Mouse (Mus musculus) embryonic stem cell, embryonic (primary cell): ENCODE measurements around the gene Ppp1r3f.

Experiments used
- CTCF ChIA-PET, 4 experiments: fragments of 300-600 bp in 2 of 4; fragments of 350-600 bp in 2 of 4; sonication (Branson Sonifier 250); formaldehyde crosslinking; loops; one replicate each; lab custom pipeline; 2022; ENCODE audit warnings: inconsistent platforms in 2 of 4; lab: Charles Lee
- POLR2A ChIA-PET, 4 experiments: fragments of 300-600 bp in 2 of 4; fragments of 350-600 bp in 2 of 4; sonication (Branson Sonifier 250); formaldehyde crosslinking; loops; one replicate each; lab custom pipeline; 2022; ENCODE audit warnings: antibody characterized with exemption in 4 of 4, inconsistent platforms in 1 of 4; lab: Charles Lee

The Ppp1r3f gene

GRCm38 (mm10) chrX:7571565-7572136 lies 2.4 kb downstream of the Ppp1r3f start:
- POLR2A ChIA-PET, result interaction anchor here in 2 of 4 experiments (0.6 to 2.3 kb wide), 3 partner anchors 9 to 165 kb away, joined by 3 to 9 read pairs (median 3); no protein-coding TSS in a partner anchor
- CTCF ChIA-PET, result no interaction called here

- ChIA-PET POLR2A (interaction anchor here in 1 of 4 experiments (0.5 to 1.1 kb wide), 2 partner anchors 104 to 192 kb away, joined by 3 read pairs; partner anchors contain the start of gene Tfe3), CTCF (no interaction called here)
Measured at GRCm38 (mm10) chrX:7570481-7571175, 3.5 kb downstream of the Ppp1r3f start.

DNA sequence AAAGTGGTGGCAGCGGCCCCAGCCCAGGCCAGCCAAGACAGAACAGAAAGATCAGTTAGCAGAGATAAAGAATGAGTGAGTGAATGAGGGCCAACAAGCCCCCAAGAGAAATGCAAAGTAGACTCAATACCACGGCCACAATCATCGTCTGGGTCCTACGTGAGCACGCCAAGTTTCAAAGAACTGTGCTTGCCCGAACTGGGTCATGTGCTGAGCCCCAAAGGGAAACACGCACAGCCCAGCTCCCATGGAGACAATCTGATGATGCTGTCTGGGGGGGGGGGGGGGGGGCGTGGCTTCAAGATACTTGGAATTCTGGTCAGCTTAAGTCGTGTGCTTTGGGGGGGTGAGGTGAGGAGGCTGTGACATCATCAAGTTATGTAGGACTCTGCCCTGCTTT lies 6.6 kb downstream of the Ppp1r3f start:
- POLR2A ChIA-PET, result interaction anchor here in 2 of 4 experiments (0.6 to 2.0 kb wide), 3 partner anchors 125 to 147 kb away, joined by 4 read pairs; no protein-coding TSS in a partner anchor
- CTCF ChIA-PET, result interaction anchor here in 1 of 4 experiments (0.6 to 0.7 kb wide), 2 partner anchors 106 to 112 kb away, joined by 5 read pairs; no protein-coding TSS in a partner anchor

- ChIA-PET POLR2A (interaction anchor here in 3 of 4 experiments (0.7 to 1.8 kb wide), 3 partner anchors 45 to 145 kb away, joined by 3 to 4 read pairs (median 4); no protein-coding TSS in a partner anchor), CTCF (no interaction called here)
Measured at GRCm38 (mm10) chrX:7566352-7566751, 7.7 kb downstream of the Ppp1r3f start.

DNA sequence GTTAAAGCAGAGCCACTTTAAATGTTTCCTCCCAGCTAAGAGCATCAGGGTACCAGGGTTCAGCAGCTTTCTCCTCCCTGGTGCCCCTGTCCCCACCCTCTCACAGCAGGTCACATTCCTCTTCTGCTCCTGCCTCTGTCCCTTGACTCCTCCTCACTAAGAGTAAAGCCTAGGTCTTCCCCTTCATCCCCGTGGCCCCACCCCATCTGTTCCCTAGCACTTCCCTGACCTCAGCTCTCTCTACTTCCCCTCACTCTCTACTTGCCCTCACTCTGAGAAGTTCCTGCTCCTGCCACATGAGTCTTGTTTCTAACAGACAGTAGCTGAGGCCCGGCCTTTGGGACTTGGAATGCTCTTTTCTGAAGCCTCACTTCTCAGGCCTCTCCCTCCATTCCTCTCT lies 11.0 kb downstream of the Ppp1r3f start:
- ChIA-PET CTCF (no interaction called here), POLR2A (interaction anchor here in 2 of 4 experiments (0.6 to 1.3 kb wide), 4 partner anchors 9 to 411 kb away, joined by 3 to 9 read pairs (median 4); partner anchors contain the start of genes Ccdc22 (in 1 of the 2) and Ppp1r3f (in 1 of the 2))

- POLR2A ChIA-PET, result no interaction called here
- CTCF ChIA-PET, result interaction anchor here in 1 of 4 experiments (1.0 kb wide), 1 partner anchor 140 kb away, joined by 3 read pairs; no protein-coding TSS in a partner anchor
Measured at GRCm38 (mm10) chrX:7553474-7553873, 20.6 kb downstream of the Ppp1r3f start.

GRCm38 (mm10) chrX:7524961-7525360 lies 49.1 kb downstream of the Ppp1r3f start:
- CTCF ChIA-PET, result no interaction called here
- POLR2A ChIA-PET, result interaction anchor here in 1 of 4 experiments (0.5 kb wide), 1 partner anchor 13 kb away, joined by 3 read pairs; no protein-coding TSS in a partner anchor
